Mouse (Mus musculus): ENCODE data around the gene Fam20b. TPM values are rescaled to one million over a fixed set of nuclear protein-coding genes. Genes with fewer than 3 reads are reported as not detected.

Gene Fam20b
- polyA plus RNA-seq (2015; fragmentation: Nextera tagmentation; extraction: Ambion mirVana): 29.8 and 36.6 TPM in 2 replicates

DNA sequence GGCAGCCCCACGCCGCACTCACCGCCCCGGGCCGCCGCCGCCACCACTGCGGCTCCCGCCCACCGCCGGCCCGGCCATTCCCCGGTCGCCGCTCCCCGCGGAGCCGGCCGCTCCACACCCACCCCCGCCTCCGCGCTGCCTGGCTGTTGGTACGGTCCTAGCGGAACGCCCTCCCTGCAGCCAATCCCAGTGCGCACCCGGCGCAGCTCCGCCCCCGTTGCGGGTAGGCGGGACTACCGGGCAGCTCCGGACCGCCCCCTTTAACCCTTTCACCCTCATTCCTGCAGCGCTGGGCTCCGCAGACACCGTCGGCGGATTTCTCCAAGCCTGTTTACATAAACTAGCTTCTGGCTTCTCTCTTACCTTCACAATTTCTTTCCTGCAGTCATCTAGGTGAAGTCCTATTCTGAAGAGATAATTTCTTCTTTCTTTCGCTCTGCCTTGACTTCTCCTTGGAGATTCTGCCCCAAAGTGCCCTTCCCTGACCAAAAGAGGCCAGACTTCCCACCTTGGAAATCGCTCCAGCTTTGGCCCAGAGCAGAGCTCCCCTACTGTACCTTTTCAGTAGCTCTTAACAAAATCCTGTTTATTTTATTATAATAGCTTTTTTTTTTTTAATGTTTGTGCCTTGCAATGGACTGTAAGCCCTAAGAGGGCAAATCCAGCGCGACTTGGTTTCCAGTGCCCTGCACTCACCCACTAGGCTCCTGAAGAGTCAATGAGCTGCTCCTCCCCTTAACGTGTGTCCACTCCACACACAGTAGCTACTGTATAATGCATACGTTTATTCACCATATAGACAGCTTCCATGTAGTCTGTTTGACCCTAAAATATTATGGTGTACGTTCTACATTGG, at the start of gene Fam20b:
Gene Fam20b (minus strand): TSS at position 137 of the 856 bp plus-strand sequence.
- ATAC-seq (ENCODE audit: low FRiP score, low TSS enrichment): peak; percentile 97
- Histone ChIP-seq H3K4me2 (replicated peaks; ENCODE audit: low read depth, low read length) (peak within 1 kb of the TSS; percentile 62), H3K9ac (replicated peaks; ENCODE audit: low read length) (peak within 1 kb of the TSS; percentile 93), H3K4me1 (ENCODE audit: insufficient read depth, low read length) (peaks cover 15% of the 10 kb centered on the region; the same call in 1 of the 2 replicates), H3K9me3 (ENCODE audit: low read length) (no peaks in the 10 kb centered on the region), H3K36me3 (ENCODE audit: insufficient read depth, low read length) (no peaks in the 10 kb centered on the region), H3K27ac (ENCODE audit: low read length) (peak within 1 kb of the TSS; percentile 98), H3K27me3 (ENCODE audit: insufficient read depth, low read length) (no peaks in the 10 kb centered on the region), H3K4me3 (ENCODE audit: low read length) (peak within 1 kb of the TSS; percentile 97)
- under 1% methylated on average over 41 of the region's 47 CpGs for WGBS

- Histone ChIP-seq H3K36me3 (ENCODE audit: insufficient read depth, low read length) (no peaks in the 10 kb centered on the region; the same call in 1 of the 2 replicates), H3K27ac (ENCODE audit: low read length) (no peak overlapping the region), H3K4me2 (replicated peaks; ENCODE audit: low read depth, low read length) (no peak overlapping the region), H3K4me1 (ENCODE audit: insufficient read depth, low read length) (peaks cover 14% of the 10 kb centered on the region), H3K27me3 (ENCODE audit: insufficient read depth, low read length) (no peaks in the 10 kb centered on the region), H3K9me3 (ENCODE audit: low read length) (peaks cover 20% of the 10 kb centered on the region), H3K9ac (replicated peaks; ENCODE audit: low read length) (no peak overlapping the region), H3K4me3 (ENCODE audit: low read length) (no peak overlapping the region)
- WGBS: 93% methylated on average over 3 of the region's 3 CpGs
- no peak for ATAC-seq (ENCODE audit: low FRiP score, low TSS enrichment)
Measured at GRCm38 (mm10) chr1:156765311-156765710, 46.4 kb upstream of the Fam20b start.

DNA sequence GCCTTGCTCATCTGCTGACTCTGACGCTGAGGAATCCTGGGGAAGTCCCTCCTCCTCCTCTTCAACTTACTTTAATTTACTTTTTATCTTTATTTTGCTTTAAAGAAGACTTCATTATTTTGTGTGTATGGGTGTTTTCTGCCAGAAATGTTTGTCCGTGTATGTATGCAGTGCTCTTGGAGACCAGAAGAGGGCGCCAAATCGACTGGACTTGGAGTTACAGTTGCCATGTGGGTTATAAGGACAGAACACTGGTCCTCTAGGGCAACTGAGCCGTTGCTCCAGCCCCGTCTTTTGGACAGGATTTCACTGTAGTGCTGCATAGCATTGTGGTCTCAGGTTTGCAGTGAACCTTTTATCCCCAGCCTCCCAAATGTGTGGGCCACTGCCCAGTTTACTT, 45.7 kb upstream of the Fam20b start:
- H3K27me3 ChIP-seq (ENCODE audit: insufficient read depth, low read length): no peaks in the 10 kb centered on the region
- WGBS: 75% methylated on average over 6 of the region's 6 CpGs
- no peak overlapping the region for H3K9ac ChIP-seq (replicated peaks; ENCODE audit: low read length)

GRCm38 (mm10) chr1:156763280-156763679, 44.4 kb upstream of the Fam20b start:
- no peak overlapping the region for H3K27ac ChIP-seq (ENCODE audit: low read length)
- 90% methylated on average over 6 of the region's 6 CpGs for WGBS

More for the DNA sequence above, 45.7 kb upstream of the Fam20b start:
- H3K4me2 ChIP-seq (replicated peaks; ENCODE audit: low read depth, low read length): no peak overlapping the region
- H3K4me3 ChIP-seq (ENCODE audit: low read length): no peak overlapping the region
- no peak overlapping the region for H3K27ac ChIP-seq (ENCODE audit: low read length)
- no peak for ATAC-seq (ENCODE audit: low FRiP score, low TSS enrichment)
- H3K9me3 ChIP-seq (ENCODE audit: low read length): peaks cover 20% of the 10 kb centered on the region
- H3K36me3 ChIP-seq (ENCODE audit: insufficient read depth, low read length): no peaks in the 10 kb centered on the region; the same call in 1 of the 2 replicates
- peaks cover 14% of the 10 kb centered on the region for H3K4me1 ChIP-seq (ENCODE audit: insufficient read depth, low read length)

GRCm38 (mm10) chr1:156761430-156761801, 42.5 kb upstream of the Fam20b start:
- H3K4me2 ChIP-seq (replicated peaks; ENCODE audit: low read depth, low read length): no peak overlapping the region
- WGBS: 48% methylated on average over 10 of the region's 10 CpGs
- ATAC-seq (ENCODE audit: low FRiP score, low TSS enrichment): 0 out of 2 replicates have a peak, but pooled peaks have one; percentile 32
- H3K4me3 ChIP-seq (ENCODE audit: low read length): no peak overlapping the region
- peaks cover 14% of the 10 kb centered on the region for H3K4me1 ChIP-seq (ENCODE audit: insufficient read depth, low read length)
- peak overlapping the region; percentile 51; the same call in 1 of the 2 replicates for H3K27ac ChIP-seq (ENCODE audit: low read length)
- no peaks in the 10 kb centered on the region for H3K36me3 ChIP-seq (ENCODE audit: insufficient read depth, low read length)
- H3K9me3 ChIP-seq (ENCODE audit: low read length): peaks cover 9% of the 10 kb centered on the region
- no peak overlapping the region for H3K9ac ChIP-seq (replicated peaks; ENCODE audit: low read length)
- H3K27me3 ChIP-seq (ENCODE audit: insufficient read depth, low read length): no peaks in the 10 kb centered on the region

More at GRCm38 (mm10) chr1:156763280-156763679, 44.4 kb upstream of the Fam20b start:
- Histone ChIP-seq H3K4me1 (ENCODE audit: insufficient read depth, low read length) (peaks cover 14% of the 10 kb centered on the region), H3K4me3 (ENCODE audit: low read length) (no peak overlapping the region), H3K9ac (replicated peaks; ENCODE audit: low read length) (no peak overlapping the region), H3K4me2 (replicated peaks; ENCODE audit: low read depth, low read length) (no peak overlapping the region), H3K36me3 (ENCODE audit: insufficient read depth, low read length) (no peaks in the 10 kb centered on the region; the same call in 1 of the 2 replicates), H3K27me3 (ENCODE audit: insufficient read depth, low read length) (no peaks in the 10 kb centered on the region), H3K9me3 (ENCODE audit: low read length) (peaks cover 20% of the 10 kb centered on the region)
- ATAC-seq (ENCODE audit: low FRiP score, low TSS enrichment): no peak

DNA sequence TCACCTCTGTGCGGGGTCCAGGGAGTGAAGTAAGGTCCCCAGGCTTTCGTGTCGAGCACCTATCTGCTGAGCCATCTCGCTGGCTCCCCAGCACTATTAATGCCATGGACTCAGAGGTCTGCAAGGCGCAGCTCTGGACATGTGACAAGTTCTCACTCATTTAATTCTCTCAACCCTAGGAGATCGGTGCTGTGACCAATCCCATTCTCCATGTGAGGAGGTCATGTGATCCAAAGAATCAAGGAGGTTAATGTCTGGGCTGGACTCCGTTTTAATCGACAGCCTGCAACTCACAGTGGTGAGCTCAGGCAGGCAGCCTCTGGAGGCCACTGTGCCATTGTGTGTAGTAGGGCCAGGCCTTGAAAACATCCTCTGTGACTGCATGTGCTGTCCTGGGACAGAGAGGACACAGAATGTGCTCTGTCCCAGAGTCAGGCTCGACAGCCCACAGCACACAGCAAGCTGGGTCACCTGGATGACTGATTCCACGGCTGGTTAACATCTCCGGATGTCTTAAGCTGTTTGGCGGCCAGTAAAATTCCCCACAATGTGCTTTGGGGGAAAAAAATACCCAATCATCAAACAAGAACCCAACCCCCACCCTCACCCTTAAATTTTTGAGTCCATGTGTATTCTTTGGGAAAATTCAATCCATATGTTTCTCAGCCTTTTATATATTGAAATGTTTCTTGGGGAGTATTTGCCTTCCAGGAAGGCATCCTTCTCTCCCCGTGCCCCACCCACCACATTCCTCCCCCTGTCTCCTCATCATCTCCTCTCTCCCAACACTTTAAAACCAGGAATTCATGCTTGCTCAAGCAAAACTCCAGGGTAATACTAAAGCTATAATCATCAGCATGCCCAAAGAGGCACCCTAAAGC, 41.9 kb upstream of the Fam20b start:
- Histone ChIP-seq H3K4me2 (replicated peaks; ENCODE audit: low read depth, low read length) (no peak overlapping the region), H3K27ac (ENCODE audit: low read length) (peak overlapping the region; percentile 51; the same call in 1 of the 2 replicates), H3K4me1 (ENCODE audit: insufficient read depth, low read length) (peaks cover 14% of the 10 kb centered on the region), H3K36me3 (ENCODE audit: insufficient read depth, low read length) (no peaks in the 10 kb centered on the region), H3K9me3 (ENCODE audit: low read length) (peaks cover 4% of the 10 kb centered on the region; the same call in 1 of the 2 replicates), H3K4me3 (ENCODE audit: low read length) (no peak overlapping the region), H3K27me3 (ENCODE audit: insufficient read depth, low read length) (no peaks in the 10 kb centered on the region), H3K9ac (replicated peaks; ENCODE audit: low read length) (no peak overlapping the region)
- 0 out of 2 replicates have a peak, but pooled peaks have one; percentile 17 for ATAC-seq (ENCODE audit: low FRiP score, low TSS enrichment)
- WGBS: 64% methylated on average over 13 of the region's 13 CpGs

GRCm38 (mm10) chr1:156758326-156758725, 39.4 kb upstream of the Fam20b start:
- 40% methylated on average over 4 of the region's 4 CpGs for WGBS
- Histone ChIP-seq H3K4me3 (ENCODE audit: low read length) (no peak overlapping the region), H3K36me3 (ENCODE audit: insufficient read depth, low read length) (no peaks in the 10 kb centered on the region), H3K27ac (ENCODE audit: low read length) (no peak overlapping the region), H3K27me3 (ENCODE audit: insufficient read depth, low read length) (no peaks in the 10 kb centered on the region), H3K4me1 (ENCODE audit: insufficient read depth, low read length) (peaks cover 21% of the 10 kb centered on the region), H3K9me3 (ENCODE audit: low read length) (no peaks in the 10 kb centered on the region), H3K9ac (replicated peaks; ENCODE audit: low read length) (no peak overlapping the region), H3K4me2 (replicated peaks; ENCODE audit: low read depth, low read length) (no peak overlapping the region)
- no peak for ATAC-seq (ENCODE audit: low FRiP score, low TSS enrichment)

GRCm38 (mm10) chr1:156754608-156755413, 35.9 kb upstream of the Fam20b start:
- Histone ChIP-seq H3K9me3 (ENCODE audit: low read length) (no peaks in the 10 kb centered on the region), H3K27me3 (ENCODE audit: insufficient read depth, low read length) (no peaks in the 10 kb centered on the region), H3K36me3 (ENCODE audit: insufficient read depth, low read length) (no peaks in the 10 kb centered on the region), H3K27ac (ENCODE audit: low read length) (peak overlapping the region; percentile 12; the same call in 1 of the 2 replicates), H3K9ac (replicated peaks; ENCODE audit: low read length) (no peak overlapping the region), H3K4me2 (replicated peaks; ENCODE audit: low read depth, low read length) (no peak overlapping the region), H3K4me3 (ENCODE audit: low read length) (no peak overlapping the region), H3K4me1 (ENCODE audit: insufficient read depth, low read length) (peaks cover 22% of the 10 kb centered on the region)
- 44% methylated on average over 15 of the region's 15 CpGs for WGBS
- no peak for ATAC-seq (ENCODE audit: low FRiP score, low TSS enrichment)

DNA sequence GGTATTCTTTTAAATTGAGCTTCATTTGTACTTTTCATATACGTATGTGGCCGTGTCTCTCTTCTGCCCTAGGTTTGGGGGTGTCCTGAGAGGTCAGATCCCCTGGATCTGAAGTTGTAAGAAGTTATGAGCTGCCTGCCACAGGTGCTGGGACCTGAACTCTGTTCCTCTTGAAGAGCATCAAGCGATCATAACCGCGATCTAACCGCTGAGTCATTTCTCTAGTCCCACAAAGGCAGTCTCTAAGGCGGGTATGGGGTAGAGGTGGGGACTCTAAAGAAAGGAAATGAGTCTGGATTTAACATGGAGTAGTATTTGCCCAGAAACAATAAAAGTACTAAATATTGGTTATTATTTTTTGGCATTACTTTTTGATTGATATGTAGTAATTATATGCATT, 34.1 kb upstream of the Fam20b start:
- WGBS: 86% methylated on average over 7 of the region's 7 CpGs
- Histone ChIP-seq H3K27ac (ENCODE audit: low read length) (no peak overlapping the region), H3K9me3 (ENCODE audit: low read length) (no peaks in the 10 kb centered on the region), H3K4me1 (ENCODE audit: insufficient read depth, low read length) (peaks cover 22% of the 10 kb centered on the region), H3K9ac (replicated peaks; ENCODE audit: low read length) (no peak overlapping the region), H3K36me3 (ENCODE audit: insufficient read depth, low read length) (no peaks in the 10 kb centered on the region), H3K4me3 (ENCODE audit: low read length) (no peak overlapping the region), H3K4me2 (replicated peaks; ENCODE audit: low read depth, low read length) (no peak overlapping the region), H3K27me3 (ENCODE audit: insufficient read depth, low read length) (no peaks in the 10 kb centered on the region)
- ATAC-seq (ENCODE audit: low FRiP score, low TSS enrichment): no peak

All from kidney, embryonic 16.5 days (tissue).